Mouse (Mus musculus): ENCODE data around the gene Arhgef15.

Arhgef15 gene

DNA sequence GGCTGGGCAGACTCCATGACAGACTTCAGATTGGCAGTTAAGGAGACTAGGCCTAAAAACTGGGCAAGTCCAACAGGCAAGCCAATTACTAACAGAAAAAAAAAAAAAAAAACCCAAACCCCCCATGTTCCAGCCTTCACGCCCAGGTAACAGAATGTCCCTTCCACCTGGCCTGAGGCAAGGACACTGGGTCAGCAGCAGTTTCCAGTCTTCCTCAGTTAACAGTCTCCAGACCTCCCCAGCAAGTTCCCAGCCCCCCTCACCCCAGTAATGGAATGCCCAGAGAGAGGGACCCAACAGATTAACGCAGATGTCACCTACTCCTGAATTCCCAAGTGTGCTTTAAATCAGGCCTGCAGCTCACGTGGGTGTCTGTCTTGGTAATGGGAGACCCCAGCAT lies 34.1 kb downstream of the Arhgef15 start:
- no peak for DNase-seq (ENCODE audit: low spot score in 2 of 2)

DNA sequence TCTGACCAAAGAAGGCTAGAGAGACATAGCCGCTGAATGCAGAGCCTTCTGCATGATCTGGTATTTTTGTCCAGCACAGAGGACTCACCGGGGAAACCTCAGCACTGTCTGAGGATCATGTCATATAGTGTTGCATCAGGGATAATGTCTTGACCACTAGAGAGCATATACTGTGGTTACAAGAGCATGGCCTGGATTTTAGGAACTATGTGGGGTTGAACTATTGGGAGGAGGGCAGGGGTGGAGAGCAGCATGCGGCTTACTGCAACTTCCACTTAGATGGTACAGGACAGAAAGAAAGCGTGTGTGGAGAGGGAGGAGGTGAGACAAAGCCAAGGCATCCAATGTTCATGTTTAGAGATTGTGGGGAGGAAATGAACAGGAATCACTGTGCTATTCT lies 42.7 kb downstream of the Arhgef15 start:
- no peak for DNase-seq (ENCODE audit: low spot score in 2 of 2)

GRCm38 (mm10) chr11:68911531-68912177 lies 45.6 kb downstream of the Arhgef15 start:
- no peak for DNase-seq (ENCODE audit: low spot score in 2 of 2)

DNA sequence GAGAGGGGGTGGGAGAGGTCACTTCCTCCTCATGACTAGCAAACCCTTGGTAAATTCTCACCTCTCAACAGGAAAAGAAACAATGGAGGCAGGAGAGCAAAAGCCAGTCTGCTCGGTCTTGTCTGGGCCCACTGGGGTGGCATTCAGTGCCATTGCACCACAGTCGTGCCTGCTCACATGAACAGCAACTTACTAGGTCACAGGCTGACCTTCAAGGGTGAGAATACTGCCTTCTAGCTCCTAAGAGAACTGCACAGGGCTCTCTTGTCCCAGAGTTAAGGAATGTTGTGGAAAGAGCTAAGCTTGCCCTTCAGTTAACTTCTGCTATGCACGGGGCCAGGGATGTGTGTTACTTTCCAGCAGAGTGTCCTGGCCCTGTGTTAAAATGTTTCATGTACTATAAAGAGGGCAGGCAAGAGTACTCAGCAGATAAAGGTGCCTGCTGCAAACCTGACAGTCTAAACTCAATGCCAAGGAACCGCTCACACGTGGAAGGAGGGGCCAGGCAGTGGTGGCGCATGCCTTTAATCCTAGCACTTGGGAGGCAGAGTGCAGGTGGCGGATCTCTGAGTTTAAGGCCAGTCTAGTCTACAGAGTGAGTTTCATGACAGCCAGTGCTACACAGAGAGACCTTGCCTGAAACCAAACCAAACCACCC lies 48.3 kb downstream of the Arhgef15 start:
- DNase-seq (ENCODE audit: low spot score in 2 of 2), result no peak

- DNase-seq (ENCODE audit: low spot score in 2 of 2), result no peak
These were observed 50.0 kb downstream of the Arhgef15 start for GRCm38 (mm10) chr11:68907251-68907650.

- no peak for DNase-seq (ENCODE audit: low spot score in 2 of 2)
These were observed 50.9 kb downstream of the Arhgef15 start for GRCm38 (mm10) chr11:68906461-68906790.

DNA sequence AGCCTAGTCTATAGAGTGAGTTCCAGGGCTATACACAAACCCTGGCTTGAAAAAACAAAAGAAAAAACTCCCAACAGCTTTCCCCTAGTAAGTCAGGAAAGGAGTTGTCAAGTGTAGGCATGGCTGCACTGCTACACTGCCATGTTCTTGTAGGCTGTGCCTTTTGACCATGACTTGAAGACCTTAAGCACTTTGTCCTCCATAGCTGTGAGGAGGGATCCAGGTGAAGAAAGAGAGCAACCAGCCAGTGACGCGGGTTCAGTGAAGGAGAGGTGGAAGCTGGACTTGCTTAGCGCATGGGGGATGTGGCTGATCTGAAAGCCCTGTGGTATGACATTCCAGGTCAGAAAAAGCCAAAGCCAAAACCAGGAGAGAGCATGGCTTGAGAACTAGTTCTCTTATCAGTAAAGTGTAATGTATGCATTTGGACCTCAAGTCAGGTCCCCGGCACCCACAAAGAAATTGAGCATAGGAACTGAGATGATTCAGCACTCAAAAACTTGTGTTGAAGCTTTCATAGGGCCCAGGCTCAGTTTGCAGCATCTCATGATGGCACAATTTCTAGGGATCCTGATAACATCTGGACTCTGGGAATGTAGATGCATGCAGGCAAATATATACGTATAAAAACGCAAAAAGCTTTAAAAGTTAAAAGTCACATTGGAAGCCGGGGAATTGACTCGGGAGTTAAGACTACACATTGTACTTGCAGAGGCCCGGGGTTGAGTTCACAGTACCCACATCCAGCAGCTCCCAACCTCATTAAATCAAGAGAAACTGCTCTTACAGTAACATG lies 51.4 kb downstream of the Arhgef15 start:
- DNase-seq (ENCODE audit: low spot score in 2 of 2), result no peak

DNA sequence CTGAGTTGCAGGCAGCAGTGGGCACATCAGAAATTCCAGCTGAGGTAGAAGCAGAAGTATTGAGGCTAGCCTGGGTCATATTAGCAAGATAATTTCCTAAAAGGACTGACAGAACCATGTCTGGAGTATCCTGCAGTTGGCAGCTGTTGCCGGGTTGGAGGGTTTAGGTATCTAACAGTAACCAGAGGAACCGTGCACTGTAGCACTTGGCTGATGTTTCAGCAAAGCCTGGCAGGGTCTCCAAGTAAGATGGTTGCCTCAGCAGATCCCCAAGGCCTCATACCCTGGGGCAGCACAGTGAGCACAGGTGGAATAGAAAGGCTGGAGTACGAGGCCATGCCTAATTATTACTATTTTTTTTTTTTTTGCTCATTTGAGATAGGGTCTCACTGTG lies 52.1 kb downstream of the Arhgef15 start:
- DNase-seq (ENCODE audit: low spot score in 2 of 2), result no peak

- DNase-seq (ENCODE audit: low spot score in 2 of 2), result peak; percentile 45 to 74
These were observed 52.7 kb downstream of the Arhgef15 start for GRCm38 (mm10) chr11:68904375-68905137.

DNA sequence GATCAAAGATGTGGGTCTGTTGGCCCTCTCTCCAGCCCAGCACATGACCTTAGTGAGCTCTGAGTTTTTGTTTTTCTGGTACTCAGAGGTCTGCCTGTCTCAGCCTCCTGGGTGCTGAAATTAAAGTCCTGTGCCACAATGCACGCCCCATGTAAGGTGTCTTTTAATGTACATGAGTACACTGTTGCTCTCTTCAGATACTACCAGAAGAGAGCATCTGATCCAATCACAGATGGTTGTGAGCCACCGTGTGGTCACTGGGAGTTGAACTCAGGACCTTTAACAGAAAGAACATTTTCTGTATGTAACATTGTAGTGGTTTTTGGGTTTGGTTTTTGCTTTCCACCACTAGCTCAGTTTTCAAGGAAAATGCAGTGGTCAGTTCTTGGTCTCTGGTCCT lies 53.5 kb downstream of the Arhgef15 start:
- DNase-seq (ENCODE audit: low spot score in 2 of 2), result no peak

- no peak for DNase-seq (ENCODE audit: low spot score in 2 of 2)
These were observed 54.5 kb downstream of the Arhgef15 start for GRCm38 (mm10) chr11:68902823-68903222.

GRCm38 (mm10) chr11:68902367-68902766 lies 54.9 kb downstream of the Arhgef15 start:
- DNase-seq (ENCODE audit: low spot score in 2 of 2), result no peak

DNA sequence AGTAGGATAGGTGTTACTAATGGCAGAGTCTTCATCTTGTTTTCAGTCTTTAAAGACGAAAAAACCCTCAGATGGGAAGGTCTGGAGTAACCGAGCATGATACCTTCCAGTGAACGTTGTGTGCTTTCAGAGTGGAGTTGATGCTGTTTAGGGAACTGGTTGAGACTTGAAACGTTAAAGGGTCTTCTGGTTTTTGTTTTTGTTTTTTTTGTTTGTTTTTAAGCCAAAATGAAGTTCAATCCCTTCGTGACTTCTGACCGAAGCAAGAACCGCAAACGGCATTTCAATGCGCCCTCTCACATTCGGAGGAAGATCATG lies 55.3 kb downstream of the Arhgef15 start:
- DNase-seq (ENCODE audit: low spot score in 2 of 2), result no peak

DNA sequence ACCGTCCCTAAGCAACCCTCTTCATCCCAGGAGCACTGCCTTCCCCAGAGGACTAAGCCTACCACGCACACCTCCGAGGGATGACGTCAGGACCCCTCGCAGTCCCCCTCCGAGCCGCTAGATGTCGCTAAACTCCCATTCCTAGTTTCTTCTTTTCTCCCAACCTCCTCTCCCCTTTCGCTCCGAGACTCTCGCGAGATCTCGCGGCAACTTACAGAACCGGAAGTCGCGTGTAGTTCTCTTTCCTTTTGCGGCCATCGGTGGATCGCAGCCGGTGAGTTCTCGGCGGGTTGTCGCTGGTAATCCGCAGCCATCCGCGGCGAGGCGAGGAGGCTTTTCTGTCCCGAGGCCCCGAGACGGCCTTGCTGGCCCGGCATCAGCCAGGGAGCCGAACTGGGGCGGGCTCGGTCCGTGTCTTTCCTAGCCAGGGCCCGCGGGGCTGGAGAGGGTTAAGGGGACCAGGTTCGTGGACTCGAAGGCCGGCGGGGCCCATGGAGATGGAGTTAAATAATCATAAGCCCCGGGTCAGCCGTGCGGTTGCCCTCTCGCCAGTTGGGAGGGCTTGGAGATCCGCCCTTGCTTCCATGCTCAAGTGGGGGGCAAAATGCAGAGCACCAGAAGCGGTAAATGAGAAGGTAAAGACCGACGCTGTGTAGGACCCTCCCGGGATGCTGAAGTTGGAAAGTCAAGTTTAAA lies 55.8 kb downstream of the Arhgef15 start, which contains the start of gene Rpl26:
Gene Rpl26 (plus strand): TSS at position 233 of the 696 bp plus-strand sequence.
- DNase-seq (ENCODE audit: low spot score in 2 of 2), result peak; percentile 97 to 98

- DNase-seq (ENCODE audit: low spot score in 2 of 2), result peak in 1 of 2 experiments; percentile 15
These were observed 56.5 kb downstream of the Arhgef15 start for GRCm38 (mm10) chr11:68900519-68901350.

GRCm38 (mm10) chr11:68899815-68900214 lies 57.5 kb downstream of the Arhgef15 start:
- no peak for DNase-seq (ENCODE audit: low spot score in 2 of 2)

DNA sequence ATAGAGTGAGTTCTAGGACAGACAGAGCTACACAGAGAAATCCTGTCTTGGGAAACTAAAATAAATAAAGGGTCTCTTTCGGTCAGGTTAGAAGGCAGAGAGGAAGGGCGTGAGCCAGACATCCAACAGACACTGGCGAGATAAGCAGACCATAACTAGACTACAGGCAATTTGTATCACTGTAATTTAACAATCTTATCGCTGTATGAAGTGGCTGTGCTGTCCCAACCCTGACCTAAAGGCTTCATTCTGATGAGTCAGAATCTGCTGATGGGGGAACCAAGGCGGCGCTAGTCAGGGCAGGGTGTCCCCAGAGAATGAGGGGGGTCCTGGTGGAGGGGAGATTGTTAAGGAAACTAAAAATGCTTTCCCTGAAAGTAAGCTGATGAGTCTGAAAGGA lies 58.5 kb downstream of the Arhgef15 start:
- DNase-seq (ENCODE audit: low spot score in 2 of 2), result no peak

DNA sequence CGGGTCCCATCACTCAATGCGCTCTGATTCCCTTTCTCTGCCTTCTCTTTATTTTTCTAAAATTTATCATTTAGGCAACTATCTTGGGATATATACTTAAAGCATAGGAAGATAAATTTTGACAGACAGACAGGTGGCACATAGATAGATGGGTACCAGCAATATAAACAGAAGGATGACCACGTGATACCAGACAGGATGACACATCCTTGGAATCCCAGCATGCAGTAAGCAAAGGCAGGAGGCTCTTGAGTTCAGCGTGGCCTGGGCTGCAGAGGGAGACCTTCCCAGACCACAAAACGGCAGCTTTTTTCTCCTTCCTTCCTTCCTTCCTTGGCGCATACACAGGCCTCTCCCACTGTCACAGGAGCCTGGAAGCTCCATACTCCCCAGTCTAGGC lies 59.4 kb downstream of the Arhgef15 start:
- DNase-seq (ENCODE audit: low spot score in 2 of 2), result no peak

DNA sequence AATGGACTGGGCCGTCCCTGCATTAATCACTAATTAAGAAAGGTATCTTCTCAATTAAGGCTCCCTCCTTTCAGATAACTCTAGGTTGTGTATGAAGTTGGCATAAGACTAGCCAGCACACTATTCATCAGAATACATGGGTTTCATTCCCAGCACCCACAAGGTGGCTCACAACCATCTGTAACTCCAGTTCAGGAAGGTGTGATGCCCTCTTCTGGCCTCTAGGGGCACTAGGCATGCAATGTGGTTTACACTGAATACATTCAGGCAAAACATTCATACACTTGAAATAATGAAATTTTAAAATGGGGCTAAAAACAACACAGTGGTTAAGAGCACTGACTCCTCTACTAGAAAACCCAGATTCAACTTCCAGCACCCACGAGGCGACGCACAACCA lies 60.2 kb downstream of the Arhgef15 start:
- DNase-seq (ENCODE audit: low spot score in 2 of 2), result peak; percentile 38 to 59

DNA sequence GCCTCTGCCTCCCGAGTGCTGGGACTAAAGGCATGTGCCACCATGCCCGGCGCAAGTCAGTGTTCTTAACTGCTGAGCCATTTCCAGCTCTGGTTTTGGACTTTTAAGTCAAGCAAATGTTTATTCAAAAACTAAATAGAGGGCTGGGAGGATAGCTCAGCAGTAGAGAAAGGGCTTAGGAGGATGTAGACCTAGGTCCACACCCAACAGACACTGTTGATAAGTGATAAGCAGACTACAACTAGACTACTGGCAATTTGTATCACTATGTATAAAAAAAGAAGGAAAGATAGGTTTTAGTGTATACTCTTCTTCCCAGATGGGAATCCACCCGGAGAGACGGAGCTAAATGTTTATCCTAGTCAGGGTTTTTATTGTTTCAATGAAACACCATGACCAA lies 61.0 kb downstream of the Arhgef15 start:
- no peak for DNase-seq (ENCODE audit: low spot score in 2 of 2)

All from thymus, postnatal 10 days (tissue).